Mouse (Mus musculus) forebrain, embryonic 10.5 days (tissue): ENCODE data around the gene Pga5. TPM values are rescaled to one million over a fixed set of nuclear protein-coding genes. Genes with fewer than 3 reads are reported as not detected.

ENCODE experiments used
- DNase-seq: peaks from one replicate; pipeline ENCODE4 v3.0.0-alpha.2; 2017; ENCODE audit warnings: low spot score; ENCODE audit errors: extremely low spot score
- H3K27ac ChIP-seq: fragments of 300-500 bp; sonication (generic); 2 replicates; pipeline ENCODE4 v1.5.1; 2016; ENCODE audit warnings: mild to moderate bottlenecking
- H3K27me3 ChIP-seq: fragments of 300-500 bp; sonication (generic); 2 replicates; pipeline ENCODE4 v1.6.1; 2016; ENCODE audit warnings: mild to moderate bottlenecking; ENCODE audit not compliant: poor library complexity, severe bottlenecking
- H3K36me3 ChIP-seq: fragments of 300-500 bp; sonication (generic); replicated peaks from 2 replicates; pipeline ENCODE4 v1.6.1; 2016; ENCODE audit warnings: mild to moderate bottlenecking, moderate library complexity
- H3K4me1 ChIP-seq: fragments of 300-500 bp; sonication (generic); 2 replicates; pipeline ENCODE4 v1.6.1; 2016
- H3K4me3 ChIP-seq: fragments of 300-500 bp; sonication (generic); 2 replicates; pipeline ENCODE4 v1.5.1; 2016; ENCODE audit warnings: mild to moderate bottlenecking, moderate library complexity
- H3K9me3 ChIP-seq: fragments of 300-500 bp; sonication (generic); 2 replicates; pipeline ENCODE4 v1.6.1; 2016; ENCODE audit warnings: mild to moderate bottlenecking, moderate library complexity
- WGBS: fragments of 180-500 bp; shearing (Covaris S2); methylation state at CpG from one replicate; pipeline ENCODE4 v1.1.7; 2016; 5-methylcytosine and 5-hydroxymethylcytosine counted together
- polyA plus RNA-seq: library from polyadenylated mRNA; unstranded; fragments of >200 nt; fragmentation: Nextera tagmentation; extraction: Ambion mirVana; gene quantifications from 2 replicates; pipeline ENCODE4 v1.2.1, GENCODE M21; 2016

Gene Pga5
- polyA plus RNA-seq, result not detected in 2 replicates

DNA sequence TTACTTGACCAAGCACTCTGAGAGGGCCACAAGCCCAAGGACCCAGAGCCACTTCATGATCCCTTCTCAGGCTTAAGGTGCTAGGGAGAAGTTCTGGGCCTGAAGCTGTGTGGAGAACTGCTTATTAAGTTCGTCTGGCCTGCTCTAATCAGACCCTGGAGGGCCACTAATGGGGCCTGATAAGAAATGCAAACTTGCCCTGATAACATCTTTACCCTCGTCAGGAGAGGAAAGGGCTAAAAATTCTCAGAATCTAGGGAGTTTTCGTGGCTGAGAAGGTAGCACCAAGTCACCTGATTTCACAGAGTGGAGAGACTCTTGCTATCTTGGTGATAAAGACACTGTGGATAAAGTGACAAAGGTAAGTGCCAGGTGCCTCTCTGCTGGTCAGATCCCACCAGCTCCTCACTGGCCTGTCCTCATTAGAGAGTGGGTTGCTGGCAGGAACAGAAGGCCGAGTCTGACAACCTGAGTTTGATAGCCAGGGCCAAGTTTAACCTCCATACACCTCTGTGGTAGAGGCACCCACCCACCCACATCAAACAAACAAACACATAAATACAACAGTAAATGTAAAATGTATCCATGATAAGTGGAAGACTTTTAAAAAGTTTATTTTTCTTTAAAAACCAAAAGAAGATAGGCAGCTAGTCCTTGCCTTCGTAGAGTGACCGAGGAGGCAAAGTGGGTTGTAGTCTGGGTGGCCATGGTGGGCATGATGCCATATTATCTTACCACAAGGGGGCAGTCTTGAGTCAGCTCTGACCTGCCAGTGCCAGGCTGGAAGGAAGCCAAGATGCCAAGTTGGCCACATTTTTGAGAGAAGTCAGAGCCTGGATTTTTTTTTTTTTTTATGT, at the start of gene Pga5:
TSS of gene Pga5 (minus strand) at position 157 of the 857 bp plus-strand sequence.
- no peak within 1 kb of the TSS for H3K4me3 ChIP-seq
- H3K36me3 ChIP-seq, result no peaks in the 10 kb centered on the region
- no peaks in the 10 kb centered on the region for H3K27me3 ChIP-seq
- no peak within 1 kb of the TSS for H3K27ac ChIP-seq
- H3K9me3 ChIP-seq, result no peaks in the 10 kb centered on the region
- DNase-seq, result peak; percentile 42
- H3K4me1 ChIP-seq, result no peaks in the 10 kb centered on the region
- 53% methylated on average over 6 of the region's 6 CpGs for WGBS

DNA sequence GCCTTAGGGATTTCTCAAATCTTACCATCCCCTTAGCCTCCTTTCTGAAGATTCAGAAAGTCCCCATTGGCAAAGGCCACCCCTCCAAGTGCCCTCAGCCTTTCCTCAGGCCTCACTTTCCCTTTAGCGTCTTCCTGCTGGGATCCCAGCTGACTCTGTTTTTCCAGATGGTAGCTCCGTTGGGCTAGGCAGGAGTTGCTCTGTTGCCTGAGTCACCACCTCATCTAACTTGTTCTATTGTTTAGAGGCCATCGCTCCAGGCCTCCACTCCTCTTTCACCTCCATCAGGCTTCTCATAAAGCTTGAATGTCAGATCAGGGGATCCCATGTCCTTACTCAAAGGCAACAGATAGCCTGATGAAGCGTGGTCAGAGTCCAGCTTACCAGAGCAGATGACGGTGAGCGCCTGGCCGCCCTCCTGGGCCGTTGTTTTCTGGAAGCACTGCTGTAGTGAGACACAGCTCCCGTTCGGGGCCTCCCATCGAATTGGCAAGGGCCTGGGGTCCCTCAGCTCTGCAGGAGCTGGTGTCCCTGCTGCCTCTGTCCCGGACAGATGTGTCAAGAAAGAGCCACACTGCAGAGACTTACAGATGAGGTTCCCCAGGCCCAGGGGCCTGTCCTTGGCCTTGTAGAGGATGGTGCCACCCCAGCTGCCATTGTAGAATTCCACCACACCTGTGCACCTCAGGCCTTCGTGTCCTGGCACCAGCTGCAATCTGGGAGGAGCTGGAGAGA, 46.9 kb upstream of the Pga5 start:
- WGBS, result 80% methylated on average over 13 of the region's 13 CpGs
- no peak overlapping the region for H3K4me3 ChIP-seq
- peaks cover 5% of the 10 kb centered on the region; the same call in 1 of the 2 replicates for H3K27me3 ChIP-seq
- peaks cover 41% of the 10 kb centered on the region for H3K4me1 ChIP-seq
- no peaks in the 10 kb centered on the region for H3K36me3 ChIP-seq
- no peaks in the 10 kb centered on the region for H3K9me3 ChIP-seq
- no peak for DNase-seq
- H3K27ac ChIP-seq, result peak overlapping the region; percentile 48; the same call in 1 of the 2 replicates

DNA sequence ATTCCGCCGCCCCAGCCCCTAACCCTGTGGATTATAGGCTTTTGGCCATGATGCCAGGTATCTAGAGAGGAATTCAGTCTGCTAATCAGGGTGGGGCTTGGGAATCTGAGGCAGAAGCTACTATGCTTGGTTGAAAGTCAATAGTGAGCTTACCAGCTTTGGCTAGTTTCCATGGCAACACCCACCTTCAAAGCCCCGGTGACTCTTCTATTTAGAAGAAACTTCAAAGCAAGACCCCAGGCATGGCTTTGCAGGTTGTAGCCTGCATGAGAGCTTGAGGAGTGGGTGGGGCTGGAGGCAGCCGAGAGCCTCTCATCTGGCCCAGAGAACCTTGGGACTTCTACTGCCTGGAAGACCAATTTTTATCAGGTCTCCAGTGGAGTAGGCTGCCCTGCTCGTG, 45.8 kb upstream of the Pga5 start:
- Histone ChIP-seq H3K4me3 (no peak overlapping the region), H3K4me1 (peaks cover 48% of the 10 kb centered on the region), H3K27ac (peak overlapping the region; percentile 65; the same call in 1 of the 2 replicates), H3K36me3 (no peaks in the 10 kb centered on the region), H3K27me3 (peaks cover 5% of the 10 kb centered on the region; the same call in 1 of the 2 replicates), H3K9me3 (no peaks in the 10 kb centered on the region)
- 29% methylated on average over 5 of the region's 5 CpGs for WGBS
- DNase-seq, result no peak

DNA sequence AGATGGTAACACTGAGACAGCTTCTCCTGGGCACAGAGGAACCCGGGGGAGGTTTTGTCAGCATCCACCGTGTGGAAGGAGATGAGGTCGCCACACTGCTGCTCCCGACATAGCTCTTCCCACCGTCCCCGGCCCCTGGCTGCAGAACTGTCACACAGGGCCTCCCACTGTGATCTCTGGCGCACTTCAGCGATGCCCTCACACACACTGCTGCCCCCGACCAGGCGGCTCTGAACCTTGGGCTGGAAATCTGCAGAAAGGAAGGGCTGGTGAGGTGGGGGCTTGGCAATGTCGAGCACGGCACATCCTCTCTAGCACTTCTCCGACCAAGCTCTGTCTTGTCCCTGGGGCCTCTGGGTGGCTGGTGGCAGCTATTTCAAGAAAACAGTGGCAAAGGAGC, 45.2 kb upstream of the Pga5 start:
- DNase-seq, result no peak
- peaks cover 48% of the 10 kb centered on the region for H3K4me1 ChIP-seq
- H3K36me3 ChIP-seq, result no peaks in the 10 kb centered on the region
- H3K9me3 ChIP-seq, result no peaks in the 10 kb centered on the region
- peak overlapping the region; percentile 65 for H3K27ac ChIP-seq
- WGBS, result 25% methylated on average over 13 of the region's 13 CpGs
- H3K27me3 ChIP-seq, result peaks cover 5% of the 10 kb centered on the region; the same call in 1 of the 2 replicates
- no peak overlapping the region for H3K4me3 ChIP-seq

DNA sequence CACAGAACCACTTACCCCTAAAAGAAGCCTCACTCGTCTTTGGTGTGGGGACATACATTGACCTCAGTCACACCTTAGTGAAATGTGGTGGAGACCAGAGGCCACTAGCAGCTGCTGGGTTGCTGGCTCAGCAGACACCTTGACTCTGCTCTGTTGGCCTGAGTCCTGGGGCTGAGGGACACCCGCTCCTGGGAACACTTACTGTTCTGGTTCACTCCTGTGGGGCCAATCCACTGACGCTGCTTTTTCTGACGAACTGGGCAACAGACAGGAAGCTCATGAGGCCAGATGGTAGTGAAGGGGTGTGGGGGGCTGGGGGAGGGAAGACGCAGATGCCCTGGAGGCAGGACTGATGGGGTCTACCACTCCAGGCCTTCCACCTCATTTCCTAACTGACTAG, 43.2 kb upstream of the Pga5 start:
- H3K27ac ChIP-seq, result peak overlapping the region; percentile 62; the same call in 1 of the 2 replicates
- no peak overlapping the region for H3K4me3 ChIP-seq
- no peaks in the 10 kb centered on the region for H3K36me3 ChIP-seq
- WGBS, result 70% methylated on average over 5 of the region's 5 CpGs
- H3K4me1 ChIP-seq, result peaks cover 48% of the 10 kb centered on the region
- no peaks in the 10 kb centered on the region for H3K9me3 ChIP-seq
- peaks cover 5% of the 10 kb centered on the region; the same call in 1 of the 2 replicates for H3K27me3 ChIP-seq
- no peak for DNase-seq

DNA sequence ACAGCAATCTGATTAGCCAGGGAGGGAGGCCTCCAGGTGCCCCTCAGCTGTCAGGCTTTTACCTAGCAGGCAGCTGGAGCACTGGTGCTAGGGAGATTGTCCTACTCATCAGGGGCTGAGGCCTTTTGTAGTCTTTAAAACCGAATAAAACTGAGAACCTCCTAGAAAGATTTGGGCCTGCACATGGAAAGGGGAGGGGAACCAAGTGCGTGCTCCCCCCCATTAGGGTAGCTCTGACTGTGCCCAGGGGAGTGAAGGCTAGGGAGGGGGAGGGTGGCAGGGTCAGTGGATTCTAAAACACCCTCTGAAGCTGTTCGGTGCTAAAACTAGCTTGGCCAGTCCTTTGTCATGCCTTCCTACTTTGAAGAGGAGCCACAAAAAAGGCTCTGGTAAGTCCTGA, 42.7 kb upstream of the Pga5 start:
- no peaks in the 10 kb centered on the region for H3K36me3 ChIP-seq
- H3K27ac ChIP-seq, result peak overlapping the region; percentile 62
- DNase-seq, result no peak
- no peaks in the 10 kb centered on the region for H3K9me3 ChIP-seq
- H3K27me3 ChIP-seq, result peaks cover 5% of the 10 kb centered on the region; the same call in 1 of the 2 replicates
- no peak overlapping the region for H3K4me3 ChIP-seq
- 35% methylated on average over 3 of the region's 3 CpGs for WGBS
- H3K4me1 ChIP-seq, result peaks cover 48% of the 10 kb centered on the region

DNA sequence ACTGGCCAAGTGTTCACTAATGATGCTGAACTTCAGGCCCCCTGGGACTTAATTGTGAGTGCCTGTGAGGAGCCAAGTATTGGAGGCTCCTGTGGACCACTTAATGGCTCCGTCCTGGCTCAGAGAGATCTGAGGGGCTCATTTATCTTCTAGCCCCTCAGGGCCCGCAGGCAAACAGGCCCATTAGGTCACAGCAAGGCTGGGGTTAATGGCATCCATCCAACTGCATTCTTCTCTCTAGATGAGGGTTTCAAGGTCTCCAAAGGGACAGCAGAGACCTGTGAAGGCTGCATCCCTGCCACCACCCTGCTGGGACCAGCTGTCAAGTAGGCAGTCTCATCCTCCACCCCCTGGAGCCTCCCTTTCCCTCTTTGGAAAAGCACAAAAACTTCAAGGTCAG, 41.9 kb upstream of the Pga5 start:
- 52% methylated on average over 2 of the region's 2 CpGs for WGBS
- H3K4me1 ChIP-seq, result peaks cover 47% of the 10 kb centered on the region
- H3K4me3 ChIP-seq, result no peak overlapping the region
- peaks cover 5% of the 10 kb centered on the region; the same call in 1 of the 2 replicates for H3K27me3 ChIP-seq
- H3K27ac ChIP-seq, result peak overlapping the region; percentile 62
- no peaks in the 10 kb centered on the region for H3K36me3 ChIP-seq
- H3K9me3 ChIP-seq, result no peaks in the 10 kb centered on the region
- DNase-seq, result no peak

DNA sequence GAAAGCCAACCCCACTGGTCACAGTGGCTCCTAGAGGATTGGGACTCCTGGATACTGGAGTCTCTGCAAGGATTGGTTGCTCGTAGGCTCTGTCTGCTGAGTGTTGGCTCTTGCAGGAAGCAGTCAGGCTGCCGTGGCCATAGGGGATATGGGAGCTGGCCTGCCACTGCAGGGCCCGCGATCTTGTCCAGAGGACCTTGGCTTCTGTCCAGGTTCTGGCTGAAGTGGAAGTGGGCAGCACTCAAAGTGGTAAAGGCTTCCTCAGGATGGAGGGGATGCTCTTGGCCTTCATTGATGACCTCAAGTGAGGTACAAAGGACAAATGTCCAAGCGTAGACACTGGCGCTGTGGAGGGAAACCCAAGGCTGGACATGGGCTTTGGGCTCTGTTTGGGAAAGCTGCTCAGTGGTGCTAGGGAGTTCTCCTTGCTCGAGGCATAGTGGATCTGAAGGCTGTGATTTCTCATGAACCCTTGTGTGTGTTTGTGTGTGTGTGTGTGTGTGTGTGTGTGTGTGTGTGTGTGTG, 40.4 kb upstream of the Pga5 start:
- DNase-seq, result no peak
- Histone ChIP-seq H3K9me3 (no peaks in the 10 kb centered on the region), H3K27me3 (peaks cover 3% of the 10 kb centered on the region; the same call in 1 of the 2 replicates), H3K4me1 (peaks cover 38% of the 10 kb centered on the region), H3K27ac (no peak overlapping the region), H3K36me3 (peaks cover 10% of the 10 kb centered on the region), H3K4me3 (no peak overlapping the region)
- 82% methylated on average over 7 of the region's 7 CpGs for WGBS

DNA sequence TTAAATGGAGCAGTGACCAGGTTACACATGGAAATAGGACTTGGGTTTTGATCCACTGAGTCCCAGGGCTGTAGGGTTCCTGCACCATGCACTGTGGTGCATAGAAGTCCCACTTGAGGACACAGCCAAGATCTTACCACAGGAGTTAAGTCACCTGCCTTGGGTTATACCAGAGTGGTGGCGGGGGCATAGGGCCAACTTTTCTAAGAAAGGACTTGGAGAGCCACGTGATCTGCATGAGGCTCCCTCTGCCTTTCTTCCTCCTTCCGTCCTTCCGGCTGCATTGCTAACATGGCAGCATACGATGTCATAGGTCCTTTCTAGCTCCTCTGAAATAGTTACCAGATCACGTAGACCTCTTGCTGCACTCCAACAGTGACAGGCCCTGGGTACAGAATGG, 37.6 kb upstream of the Pga5 start:
- Histone ChIP-seq H3K9me3 (no peaks in the 10 kb centered on the region), H3K36me3 (peaks cover 39% of the 10 kb centered on the region), H3K27me3 (no peaks in the 10 kb centered on the region), H3K4me1 (peaks cover 21% of the 10 kb centered on the region), H3K4me3 (no peak overlapping the region), H3K27ac (no peak overlapping the region)
- no peak for DNase-seq
- WGBS, result 89% methylated on average over 6 of the region's 6 CpGs

DNA sequence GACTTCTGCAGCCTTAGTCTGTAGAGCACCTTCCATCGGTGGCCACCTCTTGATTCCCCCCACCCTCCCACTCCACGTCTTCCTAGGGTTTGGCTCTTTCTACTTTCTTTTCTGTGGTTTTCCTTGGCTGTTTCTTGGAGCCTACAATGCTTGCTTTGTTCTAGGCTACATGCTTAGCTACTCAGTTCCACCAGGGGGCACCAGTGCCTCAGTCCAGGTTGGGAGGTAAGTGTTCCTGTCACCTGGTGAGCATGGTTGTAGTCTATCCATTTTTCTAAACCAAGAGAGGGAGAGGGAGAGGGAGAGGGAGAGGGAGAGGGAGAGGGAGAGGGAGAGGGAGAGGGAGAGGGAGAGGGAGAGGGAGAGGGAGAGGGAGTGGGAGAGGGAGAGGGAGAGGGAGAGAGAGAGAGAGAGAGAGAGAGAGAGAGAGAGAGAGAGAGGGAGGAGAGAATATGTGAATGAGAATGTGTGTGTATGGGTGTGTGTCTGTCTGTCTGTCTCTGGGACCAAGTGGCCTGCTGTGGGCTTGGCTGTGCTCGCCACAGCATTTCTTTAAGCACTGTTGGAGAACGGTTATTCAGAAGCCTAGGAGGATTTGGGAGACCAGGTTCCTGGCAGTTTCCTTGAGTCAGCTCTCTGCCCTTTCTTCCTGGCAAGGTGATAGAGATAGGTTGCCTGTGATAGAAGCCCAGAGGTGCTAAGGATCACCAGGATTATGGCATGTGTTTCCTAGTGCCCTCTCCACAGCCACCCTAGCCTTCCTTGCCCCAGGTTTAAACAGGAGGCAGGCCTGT, 37.0 kb upstream of the Pga5 start:
- peak; percentile 69 for DNase-seq
- 43% methylated on average over 4 of the region's 4 CpGs for WGBS
- H3K27ac ChIP-seq, result peak overlapping the region; percentile 71

DNA sequence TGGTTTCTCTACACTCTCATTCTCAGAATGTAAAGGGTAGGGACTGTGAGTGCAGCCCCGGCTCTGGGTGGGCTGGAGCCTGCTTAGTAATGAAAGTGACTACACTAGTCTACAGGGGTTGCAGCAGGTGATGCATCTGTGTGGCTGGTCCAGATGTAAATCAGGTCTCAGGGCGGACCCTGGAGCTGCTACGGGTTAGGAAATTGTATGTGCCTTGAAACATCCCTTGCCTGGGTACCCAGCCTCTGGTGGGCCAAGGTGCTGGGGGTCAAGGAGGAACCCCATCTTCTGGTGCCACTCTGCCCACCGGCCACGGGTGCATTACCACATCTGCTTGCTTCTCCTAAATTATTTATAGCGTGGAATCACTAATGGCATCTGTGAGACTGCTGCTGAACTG, 36.3 kb upstream of the Pga5 start:
- H3K4me3 ChIP-seq, result no peak overlapping the region
- WGBS, result 88% methylated on average over 6 of the region's 6 CpGs
- peak overlapping the region; percentile 71 for H3K27ac ChIP-seq

More for the DNA sequence above, 37.0 kb upstream of the Pga5 start:
- H3K27me3 ChIP-seq, result no peaks in the 10 kb centered on the region
- peaks cover 44% of the 10 kb centered on the region for H3K36me3 ChIP-seq
- H3K4me3 ChIP-seq, result no peak overlapping the region
- no peaks in the 10 kb centered on the region for H3K9me3 ChIP-seq
- peaks cover 19% of the 10 kb centered on the region for H3K4me1 ChIP-seq

DNA sequence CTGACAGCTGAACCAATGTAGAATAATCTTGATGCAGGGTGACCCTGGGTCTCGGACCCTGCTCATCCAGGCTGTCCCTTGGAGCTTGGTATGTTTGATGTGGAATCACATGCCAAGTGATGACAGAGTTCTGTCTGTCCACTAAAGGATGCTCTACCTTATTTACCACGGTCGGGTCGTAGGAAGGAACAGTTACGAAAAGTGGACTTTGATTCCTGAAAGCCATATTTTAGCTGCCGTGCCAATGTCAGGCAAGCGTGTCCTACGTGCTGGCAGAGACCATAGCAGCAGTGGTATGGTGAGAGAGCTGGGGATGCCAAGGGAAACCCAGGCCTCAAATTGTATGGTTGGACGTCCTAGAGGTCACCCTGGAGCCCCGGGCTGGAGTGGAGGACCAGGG, 35.7 kb upstream of the Pga5 start:
- no peaks in the 10 kb centered on the region for H3K9me3 ChIP-seq
- H3K36me3 ChIP-seq, result peaks cover 45% of the 10 kb centered on the region
- WGBS, result 93% methylated on average over 10 of the region's 10 CpGs

More for the DNA sequence above, 36.3 kb upstream of the Pga5 start:
- no peak for DNase-seq
- Histone ChIP-seq H3K27me3 (no peaks in the 10 kb centered on the region), H3K9me3 (no peaks in the 10 kb centered on the region), H3K36me3 (peaks cover 44% of the 10 kb centered on the region), H3K4me1 (peaks cover 20% of the 10 kb centered on the region)

More for the DNA sequence above, 35.7 kb upstream of the Pga5 start:
- no peaks in the 10 kb centered on the region for H3K27me3 ChIP-seq
- no peak for DNase-seq
- H3K27ac ChIP-seq, result no peak overlapping the region
- peaks cover 25% of the 10 kb centered on the region for H3K4me1 ChIP-seq
- H3K4me3 ChIP-seq, result no peak overlapping the region
